Mouse (Mus musculus): ENCODE measurements around the gene Pusl1.

Pusl1 gene

GRCm38 (mm10) chr4:155891551-155892001, at the start of gene Pusl1, which contains the start of gene Acap3:
Gene Pusl1, minus strand, starts transcription at chr4:155891781.
Gene Acap3, plus strand, starts transcription at chr4:155891822.
- peak; percentile 97 to 99 for DNase-seq (ENCODE audit: low spot score in 2 of 2)

- no peak for DNase-seq (ENCODE audit: low spot score in 2 of 2)
Measured at GRCm38 (mm10) chr4:155932031-155932430, 40.5 kb upstream of the Pusl1 start.

- DNase-seq (ENCODE audit: low spot score in 2 of 2), result no peak
Measured at GRCm38 (mm10) chr4:155908751-155909150, 17.2 kb upstream of the Pusl1 start.

GRCm38 (mm10) chr4:155908281-155908680, 16.7 kb upstream of the Pusl1 start:
- peak in 1 of 2 experiments; percentile 13 for DNase-seq (ENCODE audit: low spot score in 2 of 2)

GRCm38 (mm10) chr4:155907003-155907402, 15.4 kb upstream of the Pusl1 start:
- no peak for DNase-seq (ENCODE audit: low spot score in 2 of 2)

GRCm38 (mm10) chr4:155906125-155906524, 14.5 kb upstream of the Pusl1 start:
- peak in 1 of 2 experiments; percentile 12 for DNase-seq (ENCODE audit: low spot score in 2 of 2)

- peak in 1 of 2 experiments; percentile 12 for DNase-seq (ENCODE audit: low spot score in 2 of 2)
Measured at GRCm38 (mm10) chr4:155905634-155906033, 14.1 kb upstream of the Pusl1 start.

- peak; percentile 12 to 60 for DNase-seq (ENCODE audit: low spot score in 2 of 2)
Measured at GRCm38 (mm10) chr4:155904318-155905102, 12.9 kb upstream of the Pusl1 start.

DNA sequence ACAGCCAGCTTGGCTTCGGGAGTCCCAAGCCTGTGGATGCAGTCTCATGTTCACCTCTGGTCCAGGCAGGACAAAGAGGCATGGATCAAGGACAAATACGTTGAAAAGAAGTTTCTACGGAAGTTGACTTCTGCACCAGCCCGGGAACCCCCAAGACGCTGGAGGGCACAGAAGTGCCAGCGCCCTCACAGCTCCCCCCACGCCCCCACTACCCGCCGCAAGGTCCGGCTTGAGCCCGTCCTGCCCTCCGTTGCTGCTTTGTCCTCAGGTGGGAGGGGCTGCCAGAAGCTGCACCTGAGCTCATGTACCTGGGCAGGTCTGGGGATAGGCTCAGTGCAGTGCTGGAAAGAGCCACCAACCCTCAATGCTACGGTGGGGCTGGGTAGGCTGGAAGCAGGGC, 11.7 kb upstream of the Pusl1 start:
- peak; percentile 2 to 11 for DNase-seq (ENCODE audit: low spot score in 2 of 2)

- peak in 1 of 2 experiments; percentile 22 for DNase-seq (ENCODE audit: low spot score in 2 of 2)
Measured at GRCm38 (mm10) chr4:155901205-155901604, 9.6 kb upstream of the Pusl1 start.

DNA sequence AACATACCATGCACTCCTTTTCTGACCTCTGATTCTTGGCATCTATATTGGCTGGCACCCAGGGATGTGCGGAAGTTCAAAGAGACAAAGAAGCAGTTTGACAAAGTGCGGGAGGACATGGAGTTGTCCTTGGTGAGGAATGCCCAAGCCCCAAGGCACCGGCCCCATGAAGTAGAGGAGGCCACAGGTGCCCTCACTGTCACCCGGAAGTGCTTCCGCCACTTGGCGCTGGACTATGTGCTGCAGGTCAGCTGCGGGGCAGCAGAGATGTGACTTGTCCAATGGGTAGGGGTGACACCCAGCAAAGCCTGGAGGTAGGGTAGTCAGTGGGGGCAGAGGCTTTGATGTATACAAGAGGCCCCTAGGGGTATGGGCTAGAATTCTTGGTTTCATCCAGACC, 7.8 kb upstream of the Pusl1 start:
- DNase-seq (ENCODE audit: low spot score in 2 of 2), result peak in 1 of 2 experiments; percentile 3

- no peak for DNase-seq (ENCODE audit: low spot score in 2 of 2)
Measured at GRCm38 (mm10) chr4:155898318-155898717, 6.7 kb upstream of the Pusl1 start.

DNA sequence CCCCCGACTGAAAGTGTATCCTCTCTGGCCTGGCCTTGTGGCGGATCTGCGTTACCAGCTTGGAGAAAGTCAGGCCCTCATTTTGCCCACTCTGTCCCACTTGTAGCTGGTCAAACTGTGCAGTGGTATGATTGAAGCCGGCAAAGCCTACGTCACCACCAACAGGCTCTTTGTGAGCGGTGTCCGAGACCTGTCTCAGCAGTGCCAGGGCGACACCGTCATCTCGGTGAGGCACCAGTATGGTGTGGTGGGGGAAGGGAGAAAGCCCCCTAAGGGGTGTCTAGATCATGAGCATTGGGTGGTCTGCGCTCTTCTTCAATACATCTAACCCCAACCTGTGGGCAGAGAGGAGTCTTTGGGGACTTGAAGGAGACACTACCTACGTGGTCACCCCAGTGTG, 4.9 kb upstream of the Pusl1 start:
- DNase-seq (ENCODE audit: low spot score in 2 of 2), result peak in 1 of 2 experiments; percentile 12

GRCm38 (mm10) chr4:155895826-155896225, 4.2 kb upstream of the Pusl1 start:
- peak; percentile 5 to 46 for DNase-seq (ENCODE audit: low spot score in 2 of 2)

DNA sequence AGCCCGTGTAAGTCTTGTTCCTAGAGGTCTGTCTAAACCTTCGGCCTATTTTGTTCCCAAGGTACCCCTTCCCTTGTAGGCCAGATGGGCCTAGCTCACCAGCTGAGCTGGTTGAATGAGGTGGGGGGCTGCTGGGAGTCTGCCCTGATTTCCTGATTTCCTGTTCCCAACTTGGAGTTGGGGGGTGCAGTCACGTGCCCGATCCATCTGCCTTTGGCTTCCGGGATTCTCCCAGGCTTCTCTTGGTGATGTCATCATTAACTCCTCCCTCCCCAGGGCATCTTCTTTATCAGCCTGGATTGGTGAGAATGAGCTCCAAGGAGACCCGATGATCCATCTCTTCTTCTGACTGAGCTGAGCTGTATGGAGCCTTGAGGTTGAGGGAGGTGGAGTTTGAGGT, 3.6 kb upstream of the Pusl1 start:
- DNase-seq (ENCODE audit: low spot score in 2 of 2), result peak; percentile 10 to 34

- peak; percentile 72 to 81 for DNase-seq (ENCODE audit: low spot score in 2 of 2)
Measured at GRCm38 (mm10) chr4:155894311-155894881, 2.8 kb upstream of the Pusl1 start.

DNA sequence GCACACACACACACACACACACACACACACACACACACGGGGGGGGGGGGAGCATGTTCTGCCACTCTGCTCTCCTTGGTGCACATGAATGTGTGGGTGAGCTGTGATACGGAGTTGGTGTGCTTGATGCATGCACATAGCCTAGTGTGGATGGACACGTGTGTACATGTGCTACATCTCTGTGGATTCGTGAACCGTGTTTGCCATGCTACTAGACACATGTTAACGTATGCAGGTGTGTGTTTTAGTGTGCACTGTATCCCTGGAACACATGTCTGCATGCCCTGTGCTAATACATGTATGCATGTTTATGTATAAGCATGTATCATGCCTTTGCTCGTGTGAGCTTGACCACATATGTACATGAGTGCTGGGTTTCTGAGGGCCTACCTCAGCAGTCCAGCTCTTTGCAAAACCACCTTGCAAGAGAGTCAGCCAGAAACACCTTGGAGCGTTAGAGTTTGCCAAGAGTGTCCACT, 1.7 kb upstream of the Pusl1 start:
- DNase-seq (ENCODE audit: low spot score in 2 of 2), result peak; percentile 15 to 24

DNA sequence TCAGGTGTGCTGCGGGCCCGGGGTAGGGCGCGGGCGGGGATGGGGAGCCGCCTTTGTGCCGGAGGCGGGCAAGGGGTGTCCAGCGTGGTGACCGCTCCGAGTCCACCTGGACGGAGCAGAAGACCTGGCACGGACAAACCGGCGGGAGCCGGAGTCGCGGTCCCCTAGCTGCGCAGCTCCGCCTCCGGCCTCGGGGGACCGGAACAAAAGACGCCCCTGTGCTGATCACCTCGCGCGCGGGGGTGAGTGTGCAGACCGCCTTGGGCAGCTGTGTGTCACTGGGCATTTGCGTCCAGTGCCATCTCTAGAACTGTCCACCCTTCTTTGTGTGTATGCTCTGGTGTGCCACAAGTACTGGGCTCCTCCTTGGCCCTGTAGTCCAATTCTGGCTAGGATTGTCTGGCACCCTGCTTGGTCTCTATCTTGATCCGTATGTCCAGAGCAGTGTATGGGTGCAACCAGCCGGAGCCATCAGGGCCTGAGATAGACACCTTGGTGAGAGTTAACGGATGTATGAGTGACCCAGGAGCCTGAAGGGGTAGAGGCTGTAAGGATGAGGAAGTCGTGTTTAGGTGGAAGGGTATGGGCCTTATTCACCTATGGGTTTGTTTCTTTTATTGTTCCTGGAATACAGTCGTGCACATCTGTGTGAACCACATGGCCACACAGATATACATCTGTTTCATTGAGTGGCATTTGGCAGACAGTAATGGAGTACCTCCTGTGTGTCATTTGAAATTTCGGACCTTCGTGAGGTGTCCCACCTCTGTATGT, 1.0 kb upstream of the Pusl1 start:
- DNase-seq (ENCODE audit: low spot score in 2 of 2), result peak in 1 of 2 experiments; percentile 71

- DNase-seq (ENCODE audit: low spot score in 2 of 2), result peak in 1 of 2 experiments; percentile 91
Measured at GRCm38 (mm10) chr4:155892017-155892416, 436 bp upstream of the Pusl1 start.

GRCm38 (mm10) chr4:155891011-155891471, 540 bp downstream of the Pusl1 start:
- peak in 1 of 2 experiments; percentile 48 for DNase-seq (ENCODE audit: low spot score in 2 of 2)

GRCm38 (mm10) chr4:155889316-155889715, 2.3 kb downstream of the Pusl1 start:
- peak in 1 of 2 experiments; percentile 11 for DNase-seq (ENCODE audit: low spot score in 2 of 2)

- DNase-seq (ENCODE audit: low spot score in 2 of 2), result peak in 1 of 2 experiments; percentile 12
Measured at GRCm38 (mm10) chr4:155888181-155888580, 3.4 kb downstream of the Pusl1 start.
